Mouse (Mus musculus): Measurements from ENCODE around the gene Il17d. TPM values are rescaled to one million over a fixed set of nuclear protein-coding genes. Genes with fewer than 3 reads are reported as not detected.

Gene Il17d
- polyA plus RNA-seq, 1 experiment from 2014 or later: 0.51 TPM

DNA sequence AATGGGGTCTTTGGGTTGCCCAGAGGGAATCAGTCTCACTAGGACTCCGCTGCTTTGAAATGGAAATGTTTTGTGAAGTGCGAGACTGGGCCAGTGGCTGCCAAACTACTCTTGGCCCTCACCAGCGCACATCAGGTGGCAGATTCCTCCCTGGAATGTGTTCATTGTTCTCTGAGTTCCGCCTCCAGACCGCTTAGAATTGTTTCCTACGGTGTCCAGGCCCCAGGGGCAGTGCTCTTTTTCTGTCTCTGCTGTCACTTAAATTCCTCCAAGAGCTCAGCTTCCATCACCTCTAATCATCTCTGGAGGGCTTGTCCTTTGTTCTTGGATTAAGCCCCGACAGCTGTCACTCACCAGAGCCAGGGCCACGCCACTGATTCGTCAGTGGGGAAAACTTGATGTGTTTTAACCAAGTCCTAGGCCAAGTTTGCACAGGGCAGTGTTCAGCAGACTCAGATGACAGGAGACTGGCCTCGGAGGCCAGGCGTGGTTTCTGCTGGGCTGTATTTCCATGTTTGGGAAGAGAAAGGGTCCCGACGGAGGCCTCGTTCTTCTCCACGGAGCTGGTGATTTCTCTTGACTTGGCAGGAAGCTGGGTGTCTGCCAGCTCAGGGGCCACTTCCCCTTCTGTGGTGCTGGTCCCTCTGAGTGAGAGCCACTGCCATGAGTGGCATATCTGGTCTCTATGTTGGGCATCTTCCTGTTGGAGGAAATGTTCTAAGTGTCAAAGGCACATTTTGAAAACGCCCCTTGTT lies 12.9 kb downstream of the Il17d start:
- 8% methylated on average over 16 of the region's 16 CpGs for WGBS
- Histone ChIP-seq H3K27me3 (ENCODE audit: poor library complexity, severe bottlenecking) (peaks cover 96% of the 10 kb centered on the region), H3K36me3 (replicated peaks) (no peaks in the 10 kb centered on the region), H3K4me1 (peaks cover 39% of the 10 kb centered on the region), H3K4me3 (peak overlapping the region; percentile 21; the same call in 1 of the 2 replicates), H3K27ac (0 out of 2 replicates have a peak overlapping the region, but pooled peaks have one; percentile 12), H3K9me3 (0 out of 2 replicates have a peak, but pooled peaks cover 4% of the 10 kb centered on the region)
- DNase-seq (ENCODE audit: extremely low spot score, low spot score): peak; percentile 39

DNA sequence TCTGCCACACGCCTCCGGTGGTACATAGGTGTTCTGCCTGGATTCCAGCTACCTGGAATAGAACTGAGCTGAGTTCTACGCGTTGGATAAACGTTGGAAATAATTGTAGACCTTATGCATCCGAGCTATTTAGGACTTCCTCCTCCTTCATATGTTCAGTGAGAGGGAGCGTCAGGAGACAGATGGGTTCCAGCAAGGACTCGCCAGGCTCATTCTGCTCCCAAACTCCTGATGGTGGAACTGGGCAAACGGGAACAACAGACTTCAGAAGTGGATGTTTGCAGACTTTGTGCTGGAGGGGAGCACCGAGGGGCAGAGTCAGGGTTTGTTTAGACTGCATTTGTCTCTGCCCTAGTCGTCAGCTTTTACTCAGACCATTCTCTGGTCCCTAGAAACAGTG lies 16.1 kb downstream of the Il17d start:
- 87% methylated on average over 11 of the region's 11 CpGs for WGBS
- no peak for DNase-seq (ENCODE audit: extremely low spot score, low spot score)
- Histone ChIP-seq H3K4me1 (peaks cover 24% of the 10 kb centered on the region), H3K4me3 (no peak overlapping the region), H3K9me3 (0 out of 2 replicates have a peak, but pooled peaks cover 4% of the 10 kb centered on the region), H3K36me3 (replicated peaks) (no peaks in the 10 kb centered on the region), H3K27me3 (ENCODE audit: poor library complexity, severe bottlenecking) (peaks cover 83% of the 10 kb centered on the region), H3K27ac (no peak overlapping the region)

DNA sequence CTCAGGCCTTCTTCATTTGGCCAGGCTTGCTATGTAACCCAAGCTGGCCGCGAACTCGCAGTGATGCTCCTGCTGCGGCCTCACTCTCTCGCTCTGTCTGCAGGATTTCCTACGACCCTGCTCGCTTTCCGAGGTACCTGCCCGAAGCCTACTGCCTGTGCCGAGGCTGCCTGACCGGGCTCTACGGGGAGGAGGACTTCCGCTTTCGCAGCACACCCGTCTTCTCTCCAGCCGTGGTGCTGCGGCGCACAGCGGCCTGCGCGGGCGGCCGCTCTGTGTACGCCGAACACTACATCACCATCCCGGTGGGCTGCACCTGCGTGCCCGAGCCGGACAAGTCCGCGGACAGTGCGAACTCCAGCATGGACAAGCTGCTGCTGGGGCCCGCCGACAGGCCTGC lies 17.7 kb downstream of the Il17d start:
- WGBS: 31% methylated on average over 34 of the region's 34 CpGs

DNA sequence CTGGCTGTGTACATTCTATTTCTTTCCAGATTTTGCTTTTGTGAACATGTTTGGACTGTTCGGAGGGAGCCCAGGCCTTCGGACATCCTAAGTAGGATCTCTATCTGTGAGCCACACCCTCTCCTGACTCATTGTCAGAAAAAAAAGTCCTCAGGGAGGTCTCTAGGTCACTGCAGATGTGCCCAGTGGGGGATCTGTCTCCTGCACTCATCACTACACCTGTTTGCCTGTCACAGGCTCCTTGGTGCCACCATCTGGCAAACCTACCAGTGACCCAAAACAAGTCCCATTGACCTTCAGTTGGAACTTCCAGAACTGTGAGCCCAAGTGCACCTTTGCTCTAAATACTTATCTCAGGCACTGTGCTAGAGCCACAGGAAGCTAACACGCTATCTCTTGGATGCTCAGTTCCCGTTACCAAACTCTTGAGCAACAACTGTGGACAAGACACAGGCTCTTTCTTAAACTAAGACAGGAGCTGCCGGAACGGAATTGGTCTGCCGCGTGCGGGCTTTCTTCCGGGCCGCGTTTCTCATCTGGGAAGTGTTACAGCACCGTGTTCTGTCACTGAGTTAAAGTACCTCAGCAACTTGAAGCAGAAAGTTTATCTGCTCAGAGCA lies 19.0 kb downstream of the Il17d start:
- H3K9me3 ChIP-seq: 0 out of 2 replicates have a peak, but pooled peaks cover 4% of the 10 kb centered on the region
- no peak overlapping the region for H3K27ac ChIP-seq
- peaks cover 54% of the 10 kb centered on the region for H3K27me3 ChIP-seq (ENCODE audit: poor library complexity, severe bottlenecking)
- no peak for DNase-seq (ENCODE audit: extremely low spot score, low spot score)
- 0 out of 2 replicates have a peak, but pooled peaks cover 6% of the 10 kb centered on the region for H3K36me3 ChIP-seq (replicated peaks)
- WGBS: 92% methylated on average over 13 of the region's 13 CpGs
- no peak overlapping the region for H3K4me3 ChIP-seq
- H3K4me1 ChIP-seq: peaks cover 15% of the 10 kb centered on the region

More for the DNA sequence above, 17.7 kb downstream of the Il17d start:
- H3K4me3 ChIP-seq: peak overlapping the region; percentile 40
- peaks cover 67% of the 10 kb centered on the region for H3K27me3 ChIP-seq (ENCODE audit: poor library complexity, severe bottlenecking)
- peaks cover 26% of the 10 kb centered on the region for H3K4me1 ChIP-seq
- peak overlapping the region; percentile 58; the same call in 1 of the 2 replicates for H3K27ac ChIP-seq
- 0 out of 2 replicates have a peak, but pooled peaks cover 1% of the 10 kb centered on the region for H3K36me3 ChIP-seq (replicated peaks)
- H3K9me3 ChIP-seq: 0 out of 2 replicates have a peak, but pooled peaks cover 4% of the 10 kb centered on the region
- no peak for DNase-seq (ENCODE audit: extremely low spot score, low spot score)

DNA sequence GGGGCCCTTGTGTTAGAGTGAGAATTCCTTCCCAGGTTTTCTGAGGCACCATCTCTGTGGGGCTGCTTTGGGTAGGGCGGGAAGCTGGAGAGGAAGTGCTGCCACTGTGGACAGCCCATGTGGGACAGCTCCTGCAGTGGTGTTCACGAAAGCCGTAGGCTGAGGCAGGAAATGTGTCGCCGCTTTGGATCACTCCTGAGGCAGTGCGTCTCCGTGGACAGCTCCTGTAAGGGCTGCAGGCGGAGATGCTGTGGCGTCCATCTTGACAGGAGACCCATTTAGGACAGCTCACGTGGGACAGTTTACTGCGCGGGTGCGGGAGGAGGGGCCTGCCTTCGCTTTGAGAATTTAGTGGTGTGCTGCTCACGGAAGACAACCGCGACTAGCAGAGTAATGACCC lies 20.9 kb downstream of the Il17d start:
- WGBS: 87% methylated on average over 17 of the region's 17 CpGs
- no peak overlapping the region for H3K4me3 ChIP-seq
- H3K36me3 ChIP-seq (replicated peaks): peaks cover 19% of the 10 kb centered on the region
- H3K27ac ChIP-seq: no peak overlapping the region
- H3K27me3 ChIP-seq (ENCODE audit: poor library complexity, severe bottlenecking): peaks cover 35% of the 10 kb centered on the region
- H3K4me1 ChIP-seq: peaks cover 15% of the 10 kb centered on the region
- no peak for DNase-seq (ENCODE audit: extremely low spot score, low spot score)
- H3K9me3 ChIP-seq: 0 out of 2 replicates have a peak, but pooled peaks cover 4% of the 10 kb centered on the region

DNA sequence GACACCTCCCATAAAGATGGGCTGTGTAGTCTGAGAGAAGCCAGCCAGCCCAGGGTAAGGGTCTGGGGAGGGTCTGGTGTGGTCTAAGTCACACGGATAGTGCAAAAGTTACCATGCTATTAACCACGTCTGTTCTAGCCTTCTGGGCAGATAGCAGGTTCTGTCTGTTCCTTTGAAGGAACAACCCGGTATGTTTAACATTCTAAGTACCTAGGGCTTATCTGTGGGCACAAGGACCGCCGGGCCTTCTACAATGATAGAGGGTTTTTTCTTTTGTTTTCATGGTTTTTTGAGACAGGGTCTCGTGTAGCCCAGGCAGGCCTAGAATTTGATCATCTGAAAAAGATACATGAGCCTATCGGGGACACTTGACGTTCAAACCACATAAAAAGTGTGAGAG lies 21.6 kb downstream of the Il17d start:
- Histone ChIP-seq H3K4me3 (no peak overlapping the region), H3K27ac (no peak overlapping the region), H3K9me3 (0 out of 2 replicates have a peak, but pooled peaks cover 4% of the 10 kb centered on the region), H3K36me3 (replicated peaks) (peaks cover 19% of the 10 kb centered on the region), H3K27me3 (ENCODE audit: poor library complexity, severe bottlenecking) (peaks cover 29% of the 10 kb centered on the region), H3K4me1 (peaks cover 15% of the 10 kb centered on the region)
- DNase-seq (ENCODE audit: extremely low spot score, low spot score): no peak
- WGBS: 90% methylated on average over 8 of the region's 8 CpGs

DNA sequence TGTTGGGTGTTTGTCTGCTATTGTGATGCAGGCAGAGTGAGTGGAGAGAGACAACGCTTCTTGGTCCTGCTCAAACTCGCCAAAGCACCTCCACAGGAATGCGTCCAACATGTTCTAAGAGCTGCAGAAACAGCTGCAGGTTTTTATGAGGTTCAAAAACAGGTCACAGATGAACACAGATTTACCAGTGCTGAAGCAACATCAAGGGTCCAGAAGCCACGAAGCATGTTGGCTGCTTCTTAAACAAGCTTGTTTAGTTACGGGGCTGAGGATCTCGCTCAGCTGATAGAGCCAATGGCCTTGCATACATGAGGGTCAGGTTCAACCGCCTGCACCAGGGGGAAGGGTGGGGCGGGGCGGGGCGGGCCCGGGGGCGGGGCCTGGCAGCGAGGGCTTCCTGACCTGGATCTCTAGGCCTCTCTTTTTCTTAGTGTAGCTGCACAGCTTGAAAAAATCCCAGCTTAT lies 22.0 kb downstream of the Il17d start:
- Histone ChIP-seq H3K27ac (no peak overlapping the region), H3K4me3 (no peak overlapping the region)

DNA sequence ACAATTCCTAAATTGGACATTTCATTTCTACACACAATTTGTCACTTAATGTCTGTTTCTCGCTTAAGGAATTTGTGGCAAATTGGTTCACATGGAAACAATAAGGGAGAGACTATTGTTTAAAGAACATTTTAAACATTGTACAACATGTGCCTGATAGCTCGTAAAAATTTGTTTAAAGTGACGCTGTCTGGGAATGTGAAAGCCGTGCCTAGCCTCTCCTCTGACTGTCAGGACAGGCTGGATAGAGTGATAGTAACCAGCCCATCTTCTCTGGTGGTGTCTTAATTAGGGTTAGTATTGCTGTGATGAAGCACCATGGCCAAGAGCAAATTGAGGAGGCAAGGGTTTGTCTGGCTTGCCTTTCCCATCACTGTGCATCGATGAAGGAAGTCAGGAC lies 22.5 kb downstream of the Il17d start:
- DNase-seq (ENCODE audit: extremely low spot score, low spot score): no peak
- Histone ChIP-seq H3K27me3 (ENCODE audit: poor library complexity, severe bottlenecking) (peaks cover 20% of the 10 kb centered on the region), H3K4me3 (no peak overlapping the region), H3K27ac (no peak overlapping the region), H3K9me3 (0 out of 2 replicates have a peak, but pooled peaks cover 3% of the 10 kb centered on the region), H3K36me3 (replicated peaks) (peaks cover 19% of the 10 kb centered on the region), H3K4me1 (peaks cover 13% of the 10 kb centered on the region)
- 89% methylated on average over 5 of the region's 5 CpGs for WGBS

More for the DNA sequence above, 22.0 kb downstream of the Il17d start:
- peaks cover 24% of the 10 kb centered on the region for H3K27me3 ChIP-seq (ENCODE audit: poor library complexity, severe bottlenecking)
- 37% methylated on average over 13 of the region's 13 CpGs for WGBS
- H3K36me3 ChIP-seq (replicated peaks): peaks cover 19% of the 10 kb centered on the region
- H3K9me3 ChIP-seq: 0 out of 2 replicates have a peak, but pooled peaks cover 4% of the 10 kb centered on the region
- DNase-seq (ENCODE audit: extremely low spot score, low spot score): no peak
- H3K4me1 ChIP-seq: peaks cover 15% of the 10 kb centered on the region

DNA sequence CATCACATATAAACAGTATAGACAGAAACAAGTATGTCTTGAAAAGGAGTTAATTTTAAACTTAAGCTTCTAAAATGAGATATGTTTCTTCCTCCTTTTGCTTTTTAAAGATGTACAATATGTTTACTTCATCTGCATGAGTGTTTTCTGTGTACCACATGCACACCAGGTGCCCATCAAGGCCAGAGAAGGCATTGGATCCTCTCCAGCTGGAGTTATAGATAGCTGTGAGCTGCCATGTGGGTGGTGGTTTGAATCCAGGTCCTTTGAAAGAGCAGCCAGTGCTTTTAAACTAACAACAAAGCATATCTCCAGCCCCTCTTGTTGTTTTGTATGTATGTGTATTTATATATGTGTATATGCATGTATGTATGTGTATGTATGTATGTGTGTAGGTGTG lies 28.4 kb downstream of the Il17d start:
- DNase-seq (ENCODE audit: extremely low spot score, low spot score): no peak
- Histone ChIP-seq H3K4me1 (no peaks in the 10 kb centered on the region), H3K27me3 (ENCODE audit: poor library complexity, severe bottlenecking) (no peaks in the 10 kb centered on the region), H3K27ac (no peak overlapping the region), H3K36me3 (replicated peaks) (peaks cover 23% of the 10 kb centered on the region), H3K9me3 (no peaks in the 10 kb centered on the region), H3K4me3 (no peak overlapping the region)

DNA sequence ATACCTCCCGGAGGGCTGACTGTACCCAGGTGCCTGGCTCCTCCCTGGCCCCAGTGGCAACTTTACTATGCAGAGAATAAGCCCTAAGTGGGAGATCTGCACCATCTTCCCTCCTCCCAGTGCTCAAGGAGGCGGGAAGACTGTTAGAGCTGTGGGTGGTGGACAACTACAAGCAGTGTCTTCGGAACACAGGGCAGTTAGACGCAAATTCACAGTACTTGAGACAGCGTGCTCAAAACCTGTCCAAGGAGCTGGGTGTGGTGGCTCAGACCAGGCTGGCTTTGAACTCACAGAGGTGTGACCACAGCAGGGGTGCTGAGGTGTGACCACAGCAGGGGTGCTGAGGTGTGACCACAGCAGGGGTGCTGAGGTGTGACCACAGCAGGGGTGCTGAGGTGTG lies 29.9 kb downstream of the Il17d start:
- Histone ChIP-seq H3K4me1 (no peaks in the 10 kb centered on the region), H3K4me3 (no peak overlapping the region), H3K27ac (no peak overlapping the region), H3K9me3 (no peaks in the 10 kb centered on the region; the same call in 1 of the 2 replicates), H3K36me3 (replicated peaks) (peaks cover 22% of the 10 kb centered on the region), H3K27me3 (ENCODE audit: poor library complexity, severe bottlenecking) (no peaks in the 10 kb centered on the region)
- 90% methylated on average over 5 of the region's 5 CpGs for WGBS
- no peak for DNase-seq (ENCODE audit: extremely low spot score, low spot score)

DNA sequence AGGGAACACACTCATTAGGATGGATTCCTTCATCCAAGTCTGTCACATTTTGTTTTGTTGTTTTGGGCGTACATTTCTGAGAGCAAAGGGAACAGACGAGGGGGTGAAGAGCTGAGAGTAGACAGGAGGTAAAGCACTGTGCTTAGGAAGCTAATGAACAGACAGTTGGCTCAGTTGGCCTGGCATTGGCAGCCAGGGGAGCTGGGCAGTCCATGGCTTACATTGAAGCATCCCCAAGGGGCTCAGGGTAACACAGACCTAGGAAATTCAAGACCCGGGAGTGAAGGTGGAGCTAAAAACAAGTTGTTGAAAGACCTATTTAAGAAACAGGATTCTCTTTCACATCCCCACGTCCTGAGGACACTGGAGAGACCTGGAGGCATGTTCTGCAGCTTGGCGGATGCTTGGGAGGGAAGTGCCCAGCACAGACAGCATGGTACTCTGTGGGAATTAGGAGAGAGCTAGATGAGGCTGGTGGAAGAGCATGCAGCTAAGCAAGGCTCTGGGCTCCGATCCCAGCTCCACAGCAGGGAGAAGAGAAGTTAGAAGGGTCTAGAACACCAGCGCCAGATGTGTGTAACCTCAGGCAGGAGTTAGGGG lies 31.0 kb downstream of the Il17d start:
- no peaks in the 10 kb centered on the region; the same call in 1 of the 2 replicates for H3K9me3 ChIP-seq
- peaks cover 25% of the 10 kb centered on the region for H3K36me3 ChIP-seq (replicated peaks)
- DNase-seq (ENCODE audit: extremely low spot score, low spot score): no peak
- no peaks in the 10 kb centered on the region for H3K4me1 ChIP-seq
- no peaks in the 10 kb centered on the region for H3K27me3 ChIP-seq (ENCODE audit: poor library complexity, severe bottlenecking)
- 86% methylated on average over 7 of the region's 7 CpGs for WGBS
- H3K27ac ChIP-seq: no peak overlapping the region
- no peak overlapping the region for H3K4me3 ChIP-seq

DNA sequence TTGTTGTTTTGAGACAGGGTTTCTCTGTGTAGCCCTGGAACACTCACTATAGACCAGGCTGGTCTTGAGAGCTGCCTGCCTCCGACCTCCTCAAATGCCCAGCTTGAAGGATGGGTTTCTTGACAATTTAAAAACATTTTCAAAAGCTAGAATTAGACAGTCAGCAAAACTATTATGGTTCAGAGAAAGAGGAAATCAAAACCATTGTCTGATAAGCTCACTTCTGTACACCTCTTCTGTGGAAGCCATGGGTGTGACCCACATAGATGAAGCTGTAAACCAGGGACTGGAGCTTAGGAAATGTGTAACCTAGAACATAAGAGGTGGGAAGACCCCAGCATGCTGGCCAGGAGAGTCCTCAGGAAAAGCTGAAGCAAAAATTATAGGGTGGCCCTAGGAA lies 32.3 kb downstream of the Il17d start:
- H3K27ac ChIP-seq: no peak overlapping the region
- WGBS: 88% methylated on average over 1 of the region's 1 CpGs
- H3K4me3 ChIP-seq: no peak overlapping the region
- peaks cover 29% of the 10 kb centered on the region for H3K36me3 ChIP-seq (replicated peaks)
- no peaks in the 10 kb centered on the region for H3K4me1 ChIP-seq
- no peak for DNase-seq (ENCODE audit: extremely low spot score, low spot score)
- H3K27me3 ChIP-seq (ENCODE audit: poor library complexity, severe bottlenecking): no peaks in the 10 kb centered on the region
- H3K9me3 ChIP-seq: no peaks in the 10 kb centered on the region; the same call in 1 of the 2 replicates
